Mouse (Mus musculus): ENCODE results near the gene Hcn3. TPM values are rescaled to one million over a fixed set of nuclear protein-coding genes. Genes with fewer than 3 reads are reported as not detected.

The Hcn3 gene
- total RNA-seq, 2 experiments from 2014 or later = 14.9 to 20.9 TPM

DNA sequence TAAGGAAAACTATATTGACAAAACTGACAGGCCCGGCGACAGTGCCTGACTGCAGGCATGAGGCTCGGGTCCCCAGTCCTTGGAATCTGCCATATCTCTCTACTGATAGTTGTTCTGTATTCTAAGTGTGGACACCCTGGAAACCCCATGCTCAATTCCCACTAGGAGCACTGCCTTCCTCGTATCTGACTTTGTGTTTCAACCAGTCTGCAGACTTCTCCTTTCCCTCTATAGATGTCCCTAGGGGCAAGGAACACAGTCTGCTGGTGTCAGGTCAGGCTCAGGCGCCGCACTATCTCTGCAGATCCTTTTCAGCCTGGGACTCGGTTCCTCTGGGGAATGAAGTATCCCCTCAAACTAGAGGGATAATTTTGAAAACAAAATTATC lies 26.9 kb downstream of the Hcn3 start:
- intact Hi-C loops (cut with DNase I) = no loop called here
- Histone ChIP-seq H3K27ac (no peak overlapping the region), H3K4me3 (no peak overlapping the region)
- no peak for DNase-seq (ENCODE audit: extremely low spot score in 1 of 2, low spot score in 2 of 2)
- TF ChIP-seq CTCF (IDR thresholded peaks at IDR 0.05) = no peak

DNA sequence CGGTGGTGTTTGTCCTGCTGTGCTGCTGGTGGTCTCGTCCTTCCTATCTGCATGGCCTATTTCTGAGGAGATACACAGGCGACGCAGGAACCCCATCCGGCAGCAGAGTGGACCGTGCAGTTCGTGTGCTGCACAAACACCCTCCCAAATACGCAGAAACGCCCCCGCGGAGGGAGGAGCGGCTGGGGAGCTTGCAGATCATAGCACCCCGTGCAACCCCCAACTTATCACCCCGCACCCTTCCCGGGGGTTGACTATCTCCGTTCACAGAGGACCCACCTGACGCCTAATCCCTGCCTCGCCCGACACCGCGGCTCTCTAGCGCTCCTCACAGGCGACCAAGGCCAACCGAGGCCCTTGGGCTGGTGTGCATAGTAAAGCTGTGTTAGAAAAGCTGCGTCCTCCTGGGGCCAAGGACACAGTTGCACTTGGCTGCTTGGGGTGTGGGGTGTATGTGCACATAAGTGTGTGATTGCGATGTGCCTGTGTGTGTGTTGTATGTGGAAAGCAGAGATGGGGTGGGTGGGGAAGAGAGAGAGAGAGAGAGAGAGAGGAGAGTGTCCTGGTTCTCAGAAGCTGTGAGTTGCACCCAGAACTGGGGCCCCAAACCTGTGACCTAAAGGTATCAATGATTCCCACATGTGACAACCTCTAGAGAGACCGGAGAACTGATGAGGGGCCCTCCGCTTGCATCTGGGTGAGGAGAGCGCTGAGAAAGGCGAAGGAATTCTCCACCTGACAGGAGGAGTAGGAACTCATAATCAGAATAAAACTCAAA lies 27.5 kb downstream of the Hcn3 start:
- Histone ChIP-seq H3K27ac (peak overlapping the region; percentile 28), H3K4me3 (peak overlapping the region; percentile 44)
- peak; percentile 47 for TF ChIP-seq CTCF (IDR thresholded peaks at IDR 0.05)
- DNase-seq (ENCODE audit: extremely low spot score in 1 of 2, low spot score in 2 of 2) = peak; percentile 44 to 54
- intact Hi-C loops (cut with DNase I) = no loop called here

DNA sequence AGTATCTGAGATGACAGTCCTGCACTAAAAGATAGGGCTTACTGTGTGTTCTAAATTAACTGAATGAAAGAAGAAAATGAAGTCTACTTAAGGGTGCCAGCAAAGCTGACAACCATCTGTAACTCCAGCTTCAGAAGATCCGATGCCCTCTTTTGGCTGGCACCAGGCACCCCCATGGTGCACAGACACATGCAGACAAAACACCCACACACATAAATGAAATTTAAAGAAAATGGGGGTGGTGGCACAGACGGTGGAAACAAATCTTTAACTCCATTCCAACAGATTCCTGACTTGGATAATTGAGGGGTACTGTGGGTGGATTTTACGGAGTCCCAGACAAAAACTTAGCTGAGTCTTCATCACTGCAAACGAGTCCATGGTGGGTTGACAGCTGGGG lies 28.2 kb downstream of the Hcn3 start:
- no peak overlapping the region for H3K27ac ChIP-seq
- intact Hi-C loops (cut with DNase I) = no loop called here
- peak; percentile 24 to 46 for DNase-seq (ENCODE audit: extremely low spot score in 1 of 2, low spot score in 2 of 2)
- TF ChIP-seq CTCF (IDR thresholded peaks at IDR 0.05) = no peak
- no peak overlapping the region; the same call in 1 of the 2 replicates for H3K4me3 ChIP-seq

DNA sequence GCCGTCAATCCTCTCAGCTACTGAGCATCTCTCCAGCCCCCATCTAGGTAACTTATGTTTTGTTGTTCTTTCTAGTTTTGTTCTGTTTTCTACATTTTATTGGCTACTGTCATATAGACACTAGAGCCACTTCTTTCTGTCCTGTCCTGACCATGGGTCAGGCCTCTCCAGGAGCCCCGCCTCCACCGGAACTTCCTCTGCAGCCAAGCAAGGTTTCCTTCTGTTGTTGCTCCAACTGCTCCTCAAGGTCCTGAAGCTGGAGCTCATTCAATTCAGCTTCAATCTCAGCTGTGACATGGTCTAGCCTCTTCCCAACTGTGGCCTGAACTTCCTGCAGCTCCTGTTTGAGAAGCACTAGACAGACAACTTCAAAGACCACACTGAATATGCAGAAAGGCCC lies 30.1 kb downstream of the Hcn3 start:
- intact Hi-C loops (cut with DNase I) = no loop called here
- no peak for DNase-seq (ENCODE audit: extremely low spot score in 1 of 2, low spot score in 2 of 2)
- TF ChIP-seq CTCF (IDR thresholded peaks at IDR 0.05) = no peak
- no peak overlapping the region for H3K27ac ChIP-seq
- H3K4me3 ChIP-seq = no peak overlapping the region

DNA sequence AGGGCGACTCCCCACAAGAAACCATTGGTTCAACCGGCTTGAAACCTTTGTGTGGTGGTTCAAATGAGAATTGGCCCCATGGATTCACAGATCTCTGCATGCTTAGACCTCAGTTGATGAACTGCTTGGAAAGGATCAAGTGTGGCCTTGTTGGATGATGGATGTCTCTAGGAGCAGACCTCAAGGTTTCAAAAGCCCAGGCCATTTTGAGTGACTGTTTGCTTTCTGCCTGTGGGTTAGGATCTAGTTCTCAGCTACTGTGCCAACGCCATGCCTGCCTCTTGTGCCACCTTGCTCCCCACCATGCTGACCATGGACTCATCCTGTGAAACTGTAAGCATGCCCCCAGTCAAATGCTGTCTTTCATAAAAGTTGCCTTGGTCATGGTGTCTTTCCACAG lies 34.0 kb downstream of the Hcn3 start:
- intact Hi-C loops (cut with DNase I) = no loop called here

DNA sequence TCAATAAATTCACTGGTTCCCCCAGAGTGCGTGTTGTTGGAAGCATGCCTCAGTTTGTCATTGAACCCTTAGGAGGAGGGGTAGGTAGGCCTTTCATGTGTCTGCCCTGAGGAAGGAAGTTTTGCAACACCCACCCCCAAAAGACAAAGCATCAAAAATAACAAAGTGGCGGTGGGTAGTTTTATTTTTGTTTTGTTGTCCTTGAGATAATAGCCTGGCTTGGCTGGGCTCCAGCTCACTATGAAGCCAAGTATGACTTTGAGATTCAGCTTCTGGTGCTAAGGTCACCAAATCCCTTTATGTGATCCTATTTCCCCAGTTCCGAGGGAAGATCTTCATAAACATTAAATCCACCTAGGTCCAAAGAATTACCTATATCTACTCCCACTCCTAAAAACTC lies 35.8 kb downstream of the Hcn3 start:
- no peak for DNase-seq (ENCODE audit: extremely low spot score in 1 of 2, low spot score in 2 of 2)
- TF ChIP-seq CTCF (IDR thresholded peaks at IDR 0.05) = no peak
- Histone ChIP-seq H3K4me3 (no peak overlapping the region), H3K27ac (no peak overlapping the region)
- intact Hi-C loops (cut with DNase I) = no loop called here

More for the DNA sequence above, 34.0 kb downstream of the Hcn3 start:
- no peak overlapping the region for H3K27ac ChIP-seq
- no peak overlapping the region for H3K4me3 ChIP-seq
- no peak for TF ChIP-seq CTCF (IDR thresholded peaks at IDR 0.05)
- DNase-seq (ENCODE audit: extremely low spot score in 1 of 2, low spot score in 2 of 2) = no peak

DNA sequence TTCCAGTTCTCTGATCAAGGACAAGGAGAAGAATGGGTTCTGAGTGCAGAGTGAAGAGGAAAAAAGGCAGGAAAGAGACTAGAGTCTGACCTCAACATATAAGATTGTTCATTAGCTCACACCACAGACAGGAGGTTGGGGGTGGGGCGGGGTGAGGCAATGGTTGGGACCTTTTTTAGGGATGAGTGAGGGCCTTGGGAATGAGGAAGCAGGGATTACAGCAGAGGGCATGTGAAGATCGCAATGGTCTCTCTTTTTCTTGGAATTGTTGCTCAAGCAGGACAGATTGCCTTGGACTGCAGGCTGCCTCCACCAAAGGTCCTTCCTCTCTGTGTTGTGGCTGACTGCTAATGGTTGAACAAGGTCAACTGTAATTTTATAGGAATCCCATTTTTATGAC lies 36.7 kb downstream of the Hcn3 start:
- Histone ChIP-seq H3K27ac (no peak overlapping the region), H3K4me3 (no peak overlapping the region)
- intact Hi-C loops (cut with DNase I) = no loop called here
- TF ChIP-seq CTCF (IDR thresholded peaks at IDR 0.05) = no peak
- no peak for DNase-seq (ENCODE audit: extremely low spot score in 1 of 2, low spot score in 2 of 2)

DNA sequence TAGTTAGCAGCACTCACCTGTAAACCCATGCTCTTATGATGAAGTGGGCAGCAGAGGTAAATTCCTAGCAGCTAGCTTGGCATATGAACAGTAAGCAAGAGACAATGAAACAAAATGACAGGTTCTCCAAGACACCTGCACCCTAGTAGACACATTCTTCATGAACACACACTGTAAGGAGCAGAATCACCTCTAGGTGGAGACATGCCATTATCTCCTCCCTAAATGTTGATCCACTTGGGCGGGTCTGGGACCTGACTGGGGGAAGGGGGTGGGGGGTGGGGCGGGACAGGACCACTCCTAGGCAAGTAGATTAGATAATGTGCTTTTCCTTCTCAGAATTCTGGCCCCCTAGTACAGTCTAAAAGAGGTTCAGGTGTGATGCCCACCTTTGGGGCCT lies 44.5 kb downstream of the Hcn3 start:
- Histone ChIP-seq H3K27ac (no peak overlapping the region), H3K4me3 (no peak overlapping the region)
- intact Hi-C loops (cut with DNase I) = loop anchor here (5.0 kb wide), 1 partner anchor 42 kb away; no protein-coding TSS in a partner anchor
- peak; percentile 58 for TF ChIP-seq CTCF (IDR thresholded peaks at IDR 0.05)
- DNase-seq (ENCODE audit: extremely low spot score in 1 of 2, low spot score in 2 of 2) = no peak

DNA sequence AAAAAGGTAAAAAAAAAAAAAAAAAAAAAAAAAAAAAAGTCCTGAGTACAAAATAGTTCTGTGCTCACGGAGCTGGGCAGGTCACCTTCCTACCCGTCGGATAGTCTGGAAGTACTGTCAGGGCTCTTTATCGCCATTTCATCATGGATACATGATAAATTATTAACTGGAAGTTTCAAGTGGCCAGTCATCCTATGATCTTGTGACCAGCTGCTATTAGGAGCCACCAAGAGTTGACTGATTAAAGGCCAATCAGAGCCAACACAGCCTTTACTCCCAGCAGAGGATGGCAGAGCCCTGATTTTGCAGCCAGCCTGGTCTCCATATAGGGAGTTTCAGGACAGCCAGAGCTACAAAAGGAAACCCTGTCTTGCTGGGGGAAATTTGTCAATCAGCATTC lies 46.9 kb downstream of the Hcn3 start:
- TF ChIP-seq CTCF (IDR thresholded peaks at IDR 0.05) = no peak
- no peak overlapping the region for H3K27ac ChIP-seq
- intact Hi-C loops (cut with DNase I) = no loop called here
- no peak for DNase-seq (ENCODE audit: extremely low spot score in 1 of 2, low spot score in 2 of 2)
- H3K4me3 ChIP-seq = no peak overlapping the region

DNA sequence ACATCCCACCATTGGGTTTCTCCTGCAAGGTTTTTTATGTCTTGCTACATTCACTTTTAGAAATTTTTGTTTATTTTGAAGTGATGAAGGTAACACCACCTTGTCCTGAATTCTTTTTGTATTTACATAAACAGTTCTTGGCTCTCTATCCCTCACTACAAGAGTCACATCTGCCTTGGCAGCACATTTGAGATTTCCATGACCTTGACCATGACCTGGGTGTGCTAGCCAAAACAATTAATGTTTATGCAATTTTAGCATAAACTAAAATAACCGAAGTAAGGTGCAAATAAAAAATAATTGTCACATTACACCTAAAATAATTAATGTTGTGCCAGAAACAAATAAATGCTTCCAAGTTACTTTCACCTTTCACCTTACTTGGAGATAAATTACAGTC lies 51.9 kb downstream of the Hcn3 start:
- DNase-seq (ENCODE audit: extremely low spot score in 1 of 2, low spot score in 2 of 2) = no peak
- intact Hi-C loops (cut with DNase I) = no loop called here
- no peak for TF ChIP-seq CTCF (IDR thresholded peaks at IDR 0.05)
- Histone ChIP-seq H3K27ac (no peak overlapping the region), H3K4me3 (no peak overlapping the region)

DNA sequence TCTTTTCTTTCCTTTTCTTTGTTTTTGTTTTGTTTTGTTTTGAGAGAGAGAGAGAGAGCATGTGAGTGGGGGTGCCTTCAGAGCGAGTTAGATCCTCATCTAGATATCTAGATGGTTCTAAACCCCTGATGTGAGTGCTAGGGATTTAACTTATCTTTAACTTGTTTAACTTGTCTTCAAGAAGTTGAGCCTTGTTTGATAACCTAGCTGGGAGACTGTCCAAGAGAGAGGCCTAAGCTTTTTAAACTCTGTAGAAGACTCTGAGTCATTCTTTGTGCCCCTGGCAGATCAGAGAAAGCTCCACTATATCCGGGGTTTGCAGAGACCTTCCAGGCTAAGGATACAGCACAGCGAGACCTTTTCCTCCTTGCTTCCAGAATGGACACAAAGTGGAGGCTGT lies 52.5 kb downstream of the Hcn3 start:
- TF ChIP-seq CTCF (IDR thresholded peaks at IDR 0.05) = no peak
- DNase-seq (ENCODE audit: extremely low spot score in 1 of 2, low spot score in 2 of 2) = no peak
- Histone ChIP-seq H3K4me3 (no peak overlapping the region), H3K27ac (no peak overlapping the region)
- intact Hi-C loops (cut with DNase I) = no loop called here

DNA sequence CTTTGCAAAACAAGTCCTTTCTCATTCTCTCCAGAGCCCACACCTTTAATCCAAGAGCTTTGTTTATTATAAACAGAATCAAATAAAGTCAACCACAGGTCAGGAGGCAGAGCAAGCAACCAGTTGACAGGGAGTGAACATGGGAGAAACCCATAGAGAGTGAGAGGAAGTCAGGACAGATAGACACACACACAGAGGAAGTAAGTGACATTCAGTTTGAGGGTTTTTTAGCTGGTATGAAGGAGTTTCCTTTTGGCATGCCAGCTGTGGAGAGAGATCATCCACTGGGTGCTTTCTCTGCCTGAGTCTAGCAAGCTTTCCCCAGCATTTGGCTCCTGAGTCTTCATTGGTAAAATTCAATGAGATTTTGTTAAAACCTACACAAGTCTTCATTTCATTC lies 53.1 kb downstream of the Hcn3 start:
- DNase-seq (ENCODE audit: extremely low spot score in 1 of 2, low spot score in 2 of 2) = no peak
- no peak for TF ChIP-seq CTCF (IDR thresholded peaks at IDR 0.05)
- intact Hi-C loops (cut with DNase I) = no loop called here
- Histone ChIP-seq H3K27ac (no peak overlapping the region), H3K4me3 (no peak overlapping the region)

DNA sequence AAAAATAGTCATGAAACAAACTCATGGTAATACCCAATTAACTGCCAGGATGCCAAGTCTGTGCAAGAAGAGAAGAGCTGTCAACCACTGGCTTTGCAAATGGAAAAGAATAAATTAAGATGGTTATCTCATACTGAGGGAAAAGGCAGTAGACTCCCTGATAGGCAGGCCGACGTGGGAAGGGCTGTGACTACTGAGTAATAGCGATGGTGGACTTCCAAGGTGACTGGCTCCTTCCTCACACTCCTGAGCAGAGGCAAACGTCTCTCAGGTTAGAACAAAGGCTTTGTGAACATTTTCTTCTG lies 56.8 kb downstream of the Hcn3 start:
- no peak overlapping the region for H3K27ac ChIP-seq
- no peak for DNase-seq (ENCODE audit: extremely low spot score in 1 of 2, low spot score in 2 of 2)
- no peak overlapping the region for H3K4me3 ChIP-seq
- no peak for TF ChIP-seq CTCF (IDR thresholded peaks at IDR 0.05)
- intact Hi-C loops (cut with DNase I) = loop anchor here (5.0 kb wide), 1 partner anchor 54 kb away; no protein-coding TSS in a partner anchor
